Mouse (Mus musculus): ENCODE results near the gene Spen. TPM values are rescaled to one million over a fixed set of nuclear protein-coding genes. Genes with fewer than 3 reads are reported as not detected.

Gene Spen
- polyA plus RNA-seq (2012; rRNA removed; ENCODE audit: low replicate concordance), result 9.3 and 46.9 TPM in 2 replicates

DNA sequence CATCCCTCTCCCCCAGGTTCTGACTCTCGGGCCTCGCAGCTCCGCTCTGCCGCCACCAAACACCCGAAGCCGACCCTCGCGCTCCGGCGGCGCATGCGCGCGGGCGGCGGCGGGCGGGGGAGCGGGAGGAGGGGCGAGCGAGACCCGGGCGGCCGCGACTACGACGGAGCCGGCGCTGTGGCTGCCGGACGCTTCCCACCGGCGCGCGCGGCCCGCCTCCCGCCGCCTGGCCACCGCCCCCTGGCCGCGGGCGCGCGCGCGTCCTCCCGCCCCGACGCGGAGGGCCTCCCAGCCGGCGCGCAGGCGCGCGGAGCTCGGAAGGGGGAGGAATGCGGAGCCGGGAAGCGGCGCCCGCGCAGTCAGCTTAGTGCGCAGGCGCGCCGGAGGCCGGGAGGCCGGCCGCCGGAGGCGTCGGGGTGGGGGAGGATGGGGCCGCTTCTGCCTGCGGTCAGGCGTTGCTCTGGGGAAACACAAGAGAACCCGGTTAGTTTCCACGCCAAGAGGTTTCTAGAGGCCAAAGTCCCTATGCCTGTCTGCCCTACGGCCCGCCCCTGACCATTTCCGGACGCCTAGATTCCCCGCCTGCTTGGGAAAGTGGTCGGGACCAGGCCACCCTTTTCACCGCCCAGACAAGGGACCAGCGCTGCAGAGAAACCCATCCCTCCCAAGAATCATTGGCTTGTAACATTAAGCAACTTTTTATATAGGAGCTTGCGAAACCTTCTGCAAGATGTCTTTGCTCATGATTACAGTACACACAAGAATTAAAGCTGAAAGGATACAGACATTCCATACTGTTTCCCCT is at the start of gene Spen:
TSS of gene Spen (minus strand) at position 190 of the 805 bp plus-strand sequence.

DNA sequence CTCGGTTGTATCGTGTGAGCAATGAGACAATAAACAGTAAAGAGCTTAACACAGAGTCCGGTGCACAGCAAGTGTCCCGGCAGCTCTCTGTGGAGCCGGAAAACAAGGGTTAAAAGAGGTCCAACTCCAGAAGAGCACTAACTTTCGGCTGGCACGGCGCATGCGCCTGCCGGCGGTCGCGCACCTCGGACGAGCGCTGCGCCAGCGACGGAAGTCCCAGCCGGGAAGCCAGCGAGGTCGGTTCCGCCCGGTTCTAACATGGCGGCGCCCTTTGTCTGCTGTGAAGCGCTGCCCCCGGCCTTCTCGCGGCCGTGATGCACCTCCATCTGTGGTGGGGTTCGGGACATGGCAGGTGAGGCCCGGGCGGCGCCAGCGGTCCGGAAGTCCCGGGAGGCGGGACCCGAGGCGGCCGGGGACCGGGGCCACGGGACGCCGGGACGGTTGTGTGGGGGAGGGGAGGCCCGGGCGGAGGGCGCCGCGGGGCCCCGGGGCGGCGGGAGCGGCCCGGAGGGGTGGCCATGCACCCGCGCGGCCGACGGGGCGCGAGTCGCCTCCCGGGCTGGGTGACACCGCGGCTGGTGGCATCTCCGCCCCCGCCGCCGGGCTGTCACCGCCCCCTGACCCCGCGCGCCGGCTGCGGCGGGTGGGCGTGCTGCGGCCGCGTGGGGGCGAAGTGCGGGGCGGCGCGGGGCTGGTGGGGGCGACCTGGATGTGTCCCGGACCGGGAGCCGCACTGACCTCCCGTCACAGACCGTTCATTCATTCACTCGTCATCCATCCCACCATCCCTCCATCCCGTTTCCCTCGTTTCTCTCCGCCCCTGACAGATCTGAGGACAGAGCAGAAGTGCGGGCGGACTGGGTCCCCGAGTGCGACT is 93.7 kb downstream of the Spen start, which contains the start of gene Zbtb17:
TSS of gene Zbtb17 (plus strand) at position 204 of the 877 bp plus-strand sequence.

DNA sequence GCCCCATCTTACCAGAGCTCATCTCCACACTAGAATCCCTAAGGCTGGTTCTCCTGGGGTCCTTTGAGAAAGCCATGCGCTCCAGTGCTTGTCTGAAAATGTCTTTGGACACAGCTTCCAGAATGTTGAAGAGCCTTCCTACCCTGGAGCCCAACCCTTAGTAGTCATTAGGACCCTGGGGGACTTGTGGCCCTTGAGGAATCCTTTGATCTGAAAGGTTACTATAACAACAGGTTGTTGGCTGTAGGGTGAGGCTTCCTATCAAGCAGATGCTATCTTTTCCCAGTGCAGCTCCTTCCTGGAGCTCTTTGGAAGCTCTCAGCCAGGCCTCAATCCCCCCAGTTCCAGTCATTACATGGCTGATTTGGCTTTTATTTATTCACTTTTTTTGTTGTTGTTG is 102.4 kb downstream of the Spen start, which contains the start of gene Srarp:
TSS of gene Srarp (minus strand) at position 132 of the 400 bp plus-strand sequence.

DNA sequence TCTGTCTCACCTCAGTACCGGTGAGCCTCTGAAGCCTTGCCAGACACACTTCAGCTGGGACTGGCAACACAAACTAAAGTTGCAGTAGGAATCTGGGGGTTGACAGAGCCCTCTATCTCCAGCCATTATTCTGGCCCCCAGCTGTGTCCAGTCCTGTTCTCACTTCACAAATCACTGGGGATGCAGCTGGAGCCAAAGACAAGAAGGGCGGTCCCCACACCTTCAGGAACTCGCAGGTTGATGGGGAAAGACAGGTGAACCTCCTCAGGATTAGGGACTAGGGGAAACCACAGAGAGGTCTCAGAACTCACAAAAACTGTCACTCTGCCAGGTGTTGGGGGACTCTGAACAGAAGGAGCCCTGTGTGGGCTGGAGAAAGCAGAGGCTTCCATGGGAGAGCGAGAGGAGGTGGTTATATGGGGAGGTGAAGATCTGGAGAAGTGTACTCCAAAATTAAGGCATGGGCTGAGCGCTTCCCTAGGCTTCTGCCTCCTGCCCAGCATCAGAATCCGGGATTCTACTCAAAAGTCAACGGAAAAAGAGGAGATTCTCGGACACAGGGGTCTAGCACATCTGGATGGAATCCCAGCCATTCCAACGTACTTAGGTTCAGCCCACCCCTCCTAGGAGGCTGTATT is 118.1 kb downstream of the Spen start, which contains the start of gene Hspb7:
TSS of gene Hspb7 (plus strand) at position 588 of the 638 bp plus-strand sequence.

Other genes with a start within 250 kb of the Spen start
- 9.6 and 9.7 TPM in 2 replicates for gene Epha2, start 237.4 kb downstream of the Spen start, polyA plus RNA-seq (2012; rRNA removed; ENCODE audit: low replicate concordance)
- gene Fam131c, start 170.4 kb downstream of the Spen start, polyA plus RNA-seq (2012; rRNA removed; ENCODE audit: low replicate concordance), result 0.59 and 1.3 TPM in 2 replicates
- 0.24 and 0.32 TPM in 2 replicates for gene Clcnka, start 139.9 kb downstream of the Spen start, polyA plus RNA-seq (2012; rRNA removed; ENCODE audit: low replicate concordance)
- gene Clcnkb, start 122.6 kb downstream of the Spen start, polyA plus RNA-seq (2012; rRNA removed; ENCODE audit: low replicate concordance), result 0.04 and 0.06 TPM in 2 replicates
- 0.33 and 26.9 TPM in 2 replicates for gene Hspb7, start 117.8 kb downstream of the Spen start, polyA plus RNA-seq (2012; rRNA removed; ENCODE audit: low replicate concordance)
- gene Srarp, start 102.5 kb downstream of the Spen start, polyA plus RNA-seq (2012; rRNA removed; ENCODE audit: low replicate concordance), result 0.27 and 0.92 TPM in 2 replicates
- 31.6 and 41.9 TPM in 2 replicates for gene Zbtb17, start 93.9 kb downstream of the Spen start, polyA plus RNA-seq (2012; rRNA removed; ENCODE audit: low replicate concordance)
- gene Fblim1, start 67.5 kb upstream of the Spen start, polyA plus RNA-seq (2012; rRNA removed; ENCODE audit: low replicate concordance), result 13.5 and 16.6 TPM in 2 replicates
- 1.2 TPM in 2 replicates for gene Tmem82, start 80.0 kb upstream of the Spen start, polyA plus RNA-seq (2012; rRNA removed; ENCODE audit: low replicate concordance)
- 2.3 and 8.3 TPM in 2 replicates for gene Slc25a34, start 85.2 kb upstream of the Spen start, polyA plus RNA-seq (2012; rRNA removed; ENCODE audit: low replicate concordance)
- 46.2 and 48.6 TPM in 2 replicates for gene Plekhm2, start 126.3 kb upstream of the Spen start, polyA plus RNA-seq (2012; rRNA removed; ENCODE audit: low replicate concordance)
- gene Rsc1a1, start 147.0 kb upstream of the Spen start, polyA plus RNA-seq (2012; rRNA removed; ENCODE audit: low replicate concordance), result 3.5 and 23.2 TPM in 2 replicates
- gene Ddi2, start 184.8 kb upstream of the Spen start, polyA plus RNA-seq (2012; rRNA removed; ENCODE audit: low replicate concordance), result 15.1 and 20.9 TPM in 2 replicates
- 2.4 TPM in 1 of 2 replicates, not detected in the other for gene Agmat, start 208.1 kb upstream of the Spen start, polyA plus RNA-seq (2012; rRNA removed; ENCODE audit: low replicate concordance)

Measured in mammary gland, adult 2 months (tissue).